Mouse (Mus musculus): ENCODE data around the gene Supt16. TPM values are rescaled to one million over a fixed set of nuclear protein-coding genes. Genes with fewer than 3 reads are reported as not detected.

Gene Supt16
- total and polyA plus RNA-seq, 2 experiments from 2014 or later, result 10.2 to 14.4 TPM

DNA sequence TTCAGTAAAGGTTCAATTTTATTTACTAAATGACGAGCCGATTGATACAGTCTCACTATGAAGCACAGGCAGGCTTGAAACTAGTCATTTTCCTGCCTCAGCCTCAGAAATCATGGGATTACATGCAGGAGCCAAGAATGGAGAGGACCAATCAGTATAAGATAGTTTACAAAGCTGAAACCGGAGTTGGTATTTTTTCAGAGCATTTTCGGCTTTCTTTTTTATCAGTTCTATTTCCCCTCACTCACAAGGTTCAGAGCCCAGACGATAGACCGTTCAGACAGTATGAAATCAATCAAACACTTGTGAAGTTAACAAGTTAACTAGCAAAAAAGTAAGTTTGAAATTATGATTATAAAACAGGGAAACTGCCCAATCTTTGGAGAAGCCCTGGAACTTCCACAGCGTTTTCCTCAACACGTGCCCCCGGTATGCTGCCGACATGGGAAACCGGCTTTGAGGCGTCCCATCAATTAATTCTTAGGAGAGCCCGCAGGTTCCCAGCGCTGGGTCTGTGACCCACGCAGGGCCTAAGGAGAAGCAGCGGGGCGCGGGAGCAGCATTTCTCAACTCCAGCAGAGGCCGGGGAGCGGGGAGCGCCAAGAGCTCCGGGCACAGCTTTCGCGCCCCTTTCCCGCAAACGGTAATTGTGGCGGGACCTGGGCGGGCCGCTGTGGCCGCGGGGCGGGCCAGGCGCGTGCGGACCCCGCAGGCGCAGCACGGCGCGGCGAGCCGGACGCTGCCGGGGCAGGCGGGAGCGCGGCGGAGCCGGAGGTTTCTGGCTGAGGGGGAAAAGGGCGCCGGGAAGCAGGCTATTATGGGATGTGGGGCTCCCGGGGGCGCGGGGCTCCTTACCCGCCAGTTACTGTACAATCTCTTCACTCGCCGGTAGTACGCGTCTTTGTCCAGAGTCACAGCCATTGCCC, 723 bp downstream of the Supt16 start:
- peaks cover 11% of the 10 kb centered on the region; the same call in 1 of the 2 replicates for H3K4me1 ChIP-seq (ENCODE audit: control insufficient read depth, insufficient read depth)
- DNase-seq (ENCODE audit: low spot score) (peak; percentile 6), ATAC-seq (ENCODE audit: insufficient read depth, low read depth) (peak; percentile 21)
- TF ChIP-seq CTCF (IDR thresholded peaks at IDR 0.05; ENCODE audit: low read depth), result no peak
- peaks cover 27% of the 10 kb centered on the region for H3K36me3 ChIP-seq (replicated peaks; ENCODE audit: control insufficient read depth, insufficient read depth, low read length)
- H3K27ac ChIP-seq (ENCODE audit: low read depth), result peak overlapping the region; percentile 96
- H3K9me3 ChIP-seq (replicated peaks; ENCODE audit: control insufficient read depth, low read length), result no peaks in the 10 kb centered on the region
- 1% methylated on average over 50 of the region's 59 CpGs for WGBS
- H3K4me3 ChIP-seq (ENCODE audit: low read depth, low read length), result peak overlapping the region; percentile 96
- H3K9ac ChIP-seq (replicated peaks; ENCODE audit: low read depth, low read length), result peak overlapping the region; percentile 95
- peak overlapping the region; percentile 94 for H3K4me2 ChIP-seq (ENCODE audit: low read depth, low read length)
- no peaks in the 10 kb centered on the region for H3K27me3 ChIP-seq (ENCODE audit: control insufficient read depth, insufficient read depth, low read length)

DNA sequence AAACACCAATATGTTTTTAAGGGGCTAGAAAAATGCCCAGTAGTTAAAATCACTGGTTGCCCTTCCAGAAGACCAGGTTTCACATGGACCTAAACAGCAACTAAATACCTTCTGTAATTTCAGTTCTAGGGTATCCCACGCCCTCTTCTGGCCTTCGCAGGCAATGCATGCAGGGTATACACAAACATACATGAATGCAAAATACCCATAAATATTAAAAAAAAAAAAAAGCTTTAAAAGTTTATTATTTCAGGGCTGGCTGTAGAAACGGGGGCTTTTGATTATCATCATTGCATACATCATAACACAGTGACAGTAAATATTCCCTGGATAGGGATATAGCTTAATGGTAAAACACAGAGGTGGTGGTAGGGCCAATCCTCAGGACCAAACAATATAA, 1.5 kb downstream of the Supt16 start:
- H3K9me3 ChIP-seq (replicated peaks; ENCODE audit: control insufficient read depth, low read length), result no peaks in the 10 kb centered on the region
- H3K4me2 ChIP-seq (ENCODE audit: low read depth, low read length), result peak overlapping the region; percentile 94
- peaks cover 27% of the 10 kb centered on the region for H3K36me3 ChIP-seq (replicated peaks; ENCODE audit: control insufficient read depth, insufficient read depth, low read length)
- TF ChIP-seq EP300 (IDR thresholded peaks at IDR 0.05; ENCODE audit: low read depth), result no peak
- peak; percentile 54 for TF ChIP-seq CTCF (IDR thresholded peaks at IDR 0.05; ENCODE audit: low read depth)
- no peaks in the 10 kb centered on the region for H3K27me3 ChIP-seq (ENCODE audit: control insufficient read depth, insufficient read depth, low read length)
- WGBS, result 16% methylated on average over 3 of the region's 3 CpGs
- no peak overlapping the region for H3K27ac ChIP-seq (ENCODE audit: low read depth)
- DNase-seq (ENCODE audit: low spot score) (peak; percentile 11), ATAC-seq (ENCODE audit: insufficient read depth, low read depth) (no peak)
- H3K4me3 ChIP-seq (ENCODE audit: low read depth, low read length), result peak overlapping the region; percentile 96
- peaks cover 11% of the 10 kb centered on the region; the same call in 1 of the 2 replicates for H3K4me1 ChIP-seq (ENCODE audit: control insufficient read depth, insufficient read depth)
- H3K9ac ChIP-seq (replicated peaks; ENCODE audit: low read depth, low read length), result no peak overlapping the region

DNA sequence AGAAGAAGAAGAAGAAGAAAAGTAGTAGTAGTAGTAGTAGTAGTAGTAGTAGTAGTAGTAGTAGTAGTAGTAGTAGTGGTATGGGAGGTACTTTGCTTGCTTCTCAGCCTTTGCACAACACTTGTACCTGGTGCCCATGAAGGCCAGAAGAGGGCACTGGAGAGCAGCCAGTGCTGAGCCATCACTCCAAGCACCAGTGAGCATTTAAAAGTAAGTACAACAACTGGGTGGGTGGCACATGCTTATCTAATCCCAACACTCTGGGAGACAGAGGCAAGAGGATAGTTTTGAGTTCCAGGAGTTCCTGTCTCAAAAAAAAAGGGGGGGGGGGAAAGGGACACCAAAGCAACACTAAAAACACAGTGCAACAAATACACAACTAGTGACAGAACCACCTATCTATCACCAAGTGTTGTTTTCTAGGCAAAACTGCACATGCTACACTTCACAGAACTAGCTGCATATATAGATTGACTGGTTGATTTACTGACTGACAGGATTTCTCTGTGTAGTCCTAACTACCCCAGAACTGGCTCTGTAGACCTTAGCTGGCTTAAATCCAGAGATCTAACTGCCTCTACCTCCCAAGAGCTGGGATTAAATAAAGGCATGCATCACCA, 6.4 kb downstream of the Supt16 start:
- DNase-seq (ENCODE audit: low spot score) (no peak), ATAC-seq (ENCODE audit: insufficient read depth, low read depth) (peak; percentile 49; the same call in 1 of the 2 replicates)
- no peak overlapping the region for H3K4me2 ChIP-seq (ENCODE audit: low read depth, low read length)
- H3K4me1 ChIP-seq (ENCODE audit: control insufficient read depth, insufficient read depth), result 0 out of 2 replicates have a peak, but pooled peaks cover 1% of the 10 kb centered on the region
- 0 out of 2 replicates have a peak, but pooled peaks cover 5% of the 10 kb centered on the region for H3K36me3 ChIP-seq (replicated peaks; ENCODE audit: control insufficient read depth, insufficient read depth, low read length)
- H3K27me3 ChIP-seq (ENCODE audit: control insufficient read depth, insufficient read depth, low read length), result no peaks in the 10 kb centered on the region
- H3K9ac ChIP-seq (replicated peaks; ENCODE audit: low read depth, low read length), result no peak overlapping the region
- H3K9me3 ChIP-seq (replicated peaks; ENCODE audit: control insufficient read depth, low read length), result no peaks in the 10 kb centered on the region
- no peak overlapping the region for H3K4me3 ChIP-seq (ENCODE audit: low read depth, low read length)
- TF ChIP-seq EP300 (IDR thresholded peaks at IDR 0.05; ENCODE audit: low read depth) (no peak), CTCF (IDR thresholded peaks at IDR 0.05; ENCODE audit: low read depth) (peak; percentile 57)
- H3K27ac ChIP-seq (ENCODE audit: low read depth), result no peak overlapping the region

DNA sequence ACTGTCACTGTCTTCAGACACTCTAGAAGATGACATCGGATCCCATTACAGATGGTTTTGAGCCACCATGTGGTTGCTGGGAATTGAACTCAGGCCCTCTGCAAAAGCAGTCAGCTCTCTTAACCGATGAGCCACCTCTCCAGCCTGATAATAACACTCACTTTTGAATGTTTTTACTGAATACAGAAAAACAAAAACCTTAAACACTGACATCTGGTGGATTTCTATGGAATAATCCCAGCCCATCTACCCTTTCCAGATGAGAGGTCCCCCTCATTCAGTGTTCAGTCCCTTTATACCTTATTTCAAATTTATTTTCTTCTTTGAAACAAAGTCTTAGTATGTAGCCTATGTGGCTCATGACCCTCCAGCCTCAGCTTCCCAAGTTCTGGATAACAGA, 7.7 kb downstream of the Supt16 start:
- Histone ChIP-seq H3K4me3 (ENCODE audit: low read depth, low read length) (no peak overlapping the region), H3K36me3 (replicated peaks; ENCODE audit: control insufficient read depth, insufficient read depth, low read length) (0 out of 2 replicates have a peak, but pooled peaks cover 5% of the 10 kb centered on the region), H3K9me3 (replicated peaks; ENCODE audit: control insufficient read depth, low read length) (no peaks in the 10 kb centered on the region), H3K27ac (ENCODE audit: low read depth) (no peak overlapping the region), H3K4me2 (ENCODE audit: low read depth, low read length) (no peak overlapping the region), H3K27me3 (ENCODE audit: control insufficient read depth, insufficient read depth, low read length) (no peaks in the 10 kb centered on the region), H3K9ac (replicated peaks; ENCODE audit: low read depth, low read length) (no peak overlapping the region), H3K4me1 (ENCODE audit: control insufficient read depth, insufficient read depth) (0 out of 2 replicates have a peak, but pooled peaks cover 4% of the 10 kb centered on the region)
- TF ChIP-seq CTCF (IDR thresholded peaks at IDR 0.05; ENCODE audit: low read depth), result peak; percentile 14; the same call in 1 of the 2 replicates
- no peak for TF ChIP-seq EP300 (IDR thresholded peaks at IDR 0.05; ENCODE audit: low read depth)
- ATAC-seq (ENCODE audit: insufficient read depth, low read depth), result no peak
- no peak for DNase-seq (ENCODE audit: low spot score)
- WGBS, result 75% methylated on average over 2 of the region's 2 CpGs

DNA sequence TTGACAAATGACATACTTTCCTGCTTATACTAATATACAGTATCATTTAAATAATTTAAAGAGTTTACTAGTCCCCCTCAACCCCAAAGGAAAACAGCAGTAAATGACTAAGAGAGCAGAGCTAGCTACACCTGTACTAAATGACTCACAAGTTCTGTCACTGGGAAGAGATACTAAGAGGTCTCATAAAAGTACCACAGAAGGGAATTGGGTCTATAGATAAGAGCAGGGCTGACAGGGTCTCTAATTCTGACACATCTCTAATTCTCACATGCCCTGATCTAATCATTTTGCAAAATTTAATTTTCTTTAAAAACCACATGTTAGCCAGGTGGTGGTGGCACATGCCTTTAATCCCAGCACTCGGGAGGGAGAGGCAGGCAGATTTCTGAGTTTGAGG, 8.4 kb downstream of the Supt16 start:
- H3K36me3 ChIP-seq (replicated peaks; ENCODE audit: control insufficient read depth, insufficient read depth, low read length), result 0 out of 2 replicates have a peak, but pooled peaks cover 5% of the 10 kb centered on the region
- 67% methylated on average over 1 of the region's 1 CpGs for WGBS
- H3K4me1 ChIP-seq (ENCODE audit: control insufficient read depth, insufficient read depth), result 0 out of 2 replicates have a peak, but pooled peaks cover 4% of the 10 kb centered on the region
- H3K4me3 ChIP-seq (ENCODE audit: low read depth, low read length), result no peak overlapping the region
- DNase-seq (ENCODE audit: low spot score) (no peak), ATAC-seq (ENCODE audit: insufficient read depth, low read depth) (no peak)
- H3K27me3 ChIP-seq (ENCODE audit: control insufficient read depth, insufficient read depth, low read length), result no peaks in the 10 kb centered on the region
- TF ChIP-seq EP300 (IDR thresholded peaks at IDR 0.05; ENCODE audit: low read depth), result no peak
- H3K9me3 ChIP-seq (replicated peaks; ENCODE audit: control insufficient read depth, low read length), result no peaks in the 10 kb centered on the region
- no peak overlapping the region for H3K4me2 ChIP-seq (ENCODE audit: low read depth, low read length)
- no peak overlapping the region for H3K9ac ChIP-seq (replicated peaks; ENCODE audit: low read depth, low read length)
- no peak overlapping the region for H3K27ac ChIP-seq (ENCODE audit: low read depth)

Data from heart, postnatal 0 days (tissue).